In the genomic region with DNA sequence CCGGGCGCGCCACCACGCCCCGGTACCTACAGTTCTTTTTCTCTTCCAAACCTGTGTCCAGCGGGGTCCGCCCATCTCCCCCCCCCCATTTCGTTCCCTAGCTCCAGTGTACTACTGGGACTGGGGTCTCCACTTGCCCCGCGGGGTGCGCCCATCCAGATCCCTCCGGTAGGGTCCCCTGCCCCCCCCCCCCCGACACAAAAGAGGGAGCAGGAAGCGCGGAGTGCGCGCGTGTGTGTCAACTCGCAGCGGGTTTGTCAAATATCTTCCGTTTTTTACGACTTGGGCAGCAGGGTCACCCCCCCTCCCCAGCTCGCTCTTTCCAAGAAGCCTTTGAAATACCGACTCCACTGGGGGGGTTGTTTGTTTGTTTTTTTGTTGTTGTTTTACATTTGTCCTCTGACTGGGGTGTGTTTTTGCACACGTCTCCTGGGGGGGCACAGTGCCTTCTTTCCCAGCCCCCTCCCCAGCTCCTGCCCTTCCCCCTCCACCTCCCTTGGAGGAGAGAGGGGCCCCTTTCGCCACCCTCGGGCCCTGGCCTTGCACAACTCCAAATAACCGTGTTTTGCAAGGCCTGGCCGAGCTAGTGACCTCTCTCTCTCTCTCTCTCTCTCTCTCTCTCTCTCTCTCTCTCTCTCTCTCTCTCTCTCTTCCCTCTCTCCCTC, we compare ENCODE assay signal across 8 mouse cellular contexts. TPM values are rescaled to one million over a fixed set of nuclear protein-coding genes. Genes with fewer than 3 reads are reported as not detected.
A peak's percentile ranks its signal among the peaks of the same experiment; 100 is the strongest.
DNase-seq lines count a peak whose midpoint lies in the region; ATAC-seq lines count a peak whose summit lies in the region.

No protein-coding gene starts in this region.

- H3K27me3 ChIP-seq in hindbrain, embryonic 10.5 days (ENCODE audit: insufficient read depth, poor library complexity, severe bottlenecking), result peaks cover 58% of the 10 kb centered on the region
- H3K27me3 ChIP-seq in liver, embryonic 13.5 days, result peaks cover 5% of the 10 kb centered on the region

- peaks cover 30% of the 10 kb centered on the region for H3K36me3 ChIP-seq in hindbrain, embryonic 10.5 days
- H3K36me3 ChIP-seq in liver, embryonic 13.5 days, result peaks cover 29% of the 10 kb centered on the region

- H3K4me2 ChIP-seq in liver, embryonic 13.5 days, result peak overlapping the region; percentile 84

- H3K9ac ChIP-seq in liver, embryonic 13.5 days, result peak overlapping the region; percentile 84

- H3K9me3 ChIP-seq in hindbrain, embryonic 10.5 days, result no peaks in the 10 kb centered on the region
- no peaks in the 10 kb centered on the region for H3K9me3 ChIP-seq in liver, embryonic 13.5 days (replicated peaks)

- H3K4me1 ChIP-seq in hindbrain, embryonic 10.5 days (replicated peaks), result peaks cover 77% of the 10 kb centered on the region
- H3K4me1 ChIP-seq in liver, embryonic 13.5 days (replicated peaks), result peaks cover 81% of the 10 kb centered on the region

- DNase-seq in retina, postnatal 1 day, result peak; percentile 63
- DNase-seq in retina, embryonic 14.5 days (ENCODE audit: low spot score), result no peak
- peak; percentile 53 to 60 for DNase-seq in cerebellum, postnatal 10 days
- DNase-seq in hindbrain, embryonic 10.5 days (ENCODE audit: low spot score), result peak; percentile 66
- DNase-seq in liver, embryonic 13.5 days, result no peak
- DNase-seq in left cerebral cortex, postnatal 14 days (ENCODE audit: low spot score in 2 of 2), result no peak
- no peak for DNase-seq in left cerebral cortex, adult 9 months (ENCODE audit: low spot score in 2 of 2)

- H3K27ac ChIP-seq in hindbrain, embryonic 10.5 days, result peak overlapping the region; percentile 96
- peak overlapping the region; percentile 88 for H3K27ac ChIP-seq in liver, embryonic 13.5 days

- WGBS in hindbrain, embryonic 10.5 days, result under 1% methylated on average over 29 of the region's 29 CpGs
- WGBS in liver, embryonic 13.5 days (ENCODE audit: insufficient replicate concordance), result 1% methylated on average over 29 of the region's 29 CpGs

- no peak for ATAC-seq in liver, embryonic 13.5 days (ENCODE audit: low read depth)
- ATAC-seq in monocyte, adult 5-6 weeks (replicated peaks; ENCODE audit: insufficient number of reproducible peaks, low FRiP score, low TSS enrichment, poor library complexity, severe bottlenecking), result peak; percentile 33; the same call in 1 of the 2 replicates

- intact Hi-C loops in left cerebral cortex, postnatal 14 days (cut with DNase I), result no loop called here

- H3K4me3 ChIP-seq in hindbrain, embryonic 10.5 days, result peak overlapping the region; percentile 95
- peak overlapping the region; percentile 85 for H3K4me3 ChIP-seq in liver, embryonic 13.5 days (replicated peaks)

RNA-seq across cellular contexts. Expression of gene Arid3a, which starts 1.3 kb away (rescaled TPM):
- 11.1 and 15.0 TPM in 2 replicates for polyA plus RNA-seq in hindbrain, embryonic 10.5 days (2016; fragmentation: Nextera tagmentation; extraction: Ambion mirVana)
- polyA plus RNA-seq in liver, embryonic 13.5 days (2015; fragmentation: Nextera tagmentation; extraction: Ambion mirVana), result 5.4 and 5.7 TPM in 2 replicates
- 35.3 to 38.9 TPM (median 36.8 TPM) in 3 replicates for total RNA-seq in monocyte, adult 5-6 weeks (2017)
- total RNA-seq in left cerebral cortex, postnatal 14 days (2021), result 1 to 10 TPM; 5.4 to 7.0 TPM

RNA-seq across cellular contexts. Expression of gene R3hdm4, which starts 7.2 kb away (rescaled TPM):
- polyA plus RNA-seq in hindbrain, embryonic 10.5 days (2016; fragmentation: Nextera tagmentation; extraction: Ambion mirVana), result 130 and 152 TPM in 2 replicates
- 63.0 and 63.8 TPM in 2 replicates for polyA plus RNA-seq in liver, embryonic 13.5 days (2015; fragmentation: Nextera tagmentation; extraction: Ambion mirVana)
- 23.4 to 53.8 TPM (median 35.4 TPM) in 3 replicates for total RNA-seq in monocyte, adult 5-6 weeks (2017)
- 100 to 1,000 TPM; 438 to 440 TPM for total RNA-seq in left cerebral cortex, postnatal 14 days (2021)

RNA-seq across cellular contexts. Expression of gene Kiss1r, which starts 11.4 kb away (rescaled TPM):
- 0.72 and 0.80 TPM in 2 replicates for polyA plus RNA-seq in hindbrain, embryonic 10.5 days (2016; fragmentation: Nextera tagmentation; extraction: Ambion mirVana)
- 0.19 and 0.28 TPM in 2 replicates for polyA plus RNA-seq in liver, embryonic 13.5 days (2015; fragmentation: Nextera tagmentation; extraction: Ambion mirVana)
- 0.39 TPM in 1 of 3 replicates, not detected in the others for total RNA-seq in monocyte, adult 5-6 weeks (2017)
- 1 to 10 TPM; 5.7 to 7.6 TPM for total RNA-seq in left cerebral cortex, postnatal 14 days (2021)

RNA-seq across cellular contexts. Expression of gene Gm26602, which starts 17.5 kb away (rescaled TPM):
- polyA plus RNA-seq in hindbrain, embryonic 10.5 days (2016; fragmentation: Nextera tagmentation; extraction: Ambion mirVana), result 2.6 and 4.5 TPM in 2 replicates
- polyA plus RNA-seq in liver, embryonic 13.5 days (2015; fragmentation: Nextera tagmentation; extraction: Ambion mirVana), result 11.3 TPM in 1 of 2 replicates, not detected in the other
- not detected in 3 replicates for total RNA-seq in monocyte, adult 5-6 weeks (2017)
- not detected for total RNA-seq in left cerebral cortex, postnatal 14 days (2021)

RNA-seq across cellular contexts. Expression of gene Med16, which starts 19.4 kb away (rescaled TPM):
- 68.3 and 77.3 TPM in 2 replicates for polyA plus RNA-seq in hindbrain, embryonic 10.5 days (2016; fragmentation: Nextera tagmentation; extraction: Ambion mirVana)
- 16.9 and 19.0 TPM in 2 replicates for polyA plus RNA-seq in liver, embryonic 13.5 days (2015; fragmentation: Nextera tagmentation; extraction: Ambion mirVana)
- total RNA-seq in monocyte, adult 5-6 weeks (2017), result 13.3 to 16.8 TPM (median 13.3 TPM) in 3 replicates
- 10 to 100 TPM; 55.0 to 66.5 TPM for total RNA-seq in left cerebral cortex, postnatal 14 days (2021)

Comparison
In these comparisons a context has a peak if more than half of its experiments do, and no peak if none do; other contexts are left out.
1. DNase-seq: peak in retina, postnatal 1 day (single experiment), cerebellum, postnatal 10 days (2 of 2) and hindbrain, embryonic 10.5 days (single experiment); none in retina, embryonic 14.5 days (single experiment), liver, embryonic 13.5 days (single experiment), left cerebral cortex, postnatal 14 days (0 of 2) and left cerebral cortex, adult 9 months (0 of 2).